Mouse (Mus musculus): Measurements from ENCODE around the gene Rybp.

DNA sequence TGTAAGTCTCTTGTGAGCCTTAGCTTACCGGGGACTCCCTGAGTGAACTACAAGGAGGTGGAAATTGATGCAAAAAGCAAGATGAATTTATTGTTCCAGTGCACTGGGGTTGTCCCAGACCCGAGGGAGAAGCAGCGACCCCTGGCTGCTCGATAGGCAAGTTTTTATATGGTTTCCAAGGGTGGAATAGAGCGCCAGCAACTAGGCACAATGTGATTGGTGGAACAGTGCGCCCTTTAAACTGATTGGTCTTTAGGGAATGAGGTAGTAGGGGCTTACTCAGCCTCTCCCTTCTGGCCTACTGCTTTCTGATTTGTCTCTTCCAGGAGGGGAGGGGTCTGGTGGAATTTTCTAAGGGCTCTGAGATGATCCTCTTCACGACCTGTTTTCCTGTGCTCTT, 46.5 kb upstream of the Rybp start:
- peak; percentile 16; the same call in 1 of the 2 replicates for TF ChIP-seq CTCF (IDR thresholded peaks at IDR 0.05; ENCODE audit: low read depth)
- no peak for TF ChIP-seq EP300 (IDR thresholded peaks at IDR 0.05; ENCODE audit: low read depth)

Data from liver, postnatal 0 days (tissue).